Mouse (Mus musculus) liver, embryonic 14.5 days (tissue): Measurements from ENCODE around the gene Pip5k1c. TPM values are rescaled to one million over a fixed set of nuclear protein-coding genes. Genes with fewer than 3 reads are reported as not detected.

Experiments
- ATAC-seq: fragments of 200-750 bp; cut with Nextera tagmentation; 2 replicates; pipeline ENCODE4 v1.8.0; 2017; ENCODE audit warnings: moderate number of reproducible peaks, mild to moderate bottlenecking, moderate library complexity; ENCODE audit not compliant: insufficient read depth
- DNase-seq, 3 experiments: peaks; one replicate each; pipeline ENCODE4 v3.0.0-alpha.2; 2012 to 2013; ENCODE audit warnings: low read depth in 3 of 3, low spot score in 3 of 3
- H3K27ac ChIP-seq: fragments of 300-500 bp; sonication (generic); 2 replicates; pipeline ENCODE4 v1.5.1; 2014; ENCODE audit warnings: moderate library complexity, mild to moderate bottlenecking, control low read depth, inconsistent platforms
- H3K27me3 ChIP-seq: fragments of 300-500 bp; sonication (generic); 2 replicates; pipeline ENCODE4 v1.6.1; 2014; ENCODE audit warnings: mild to moderate bottlenecking, low read length, moderate library complexity; ENCODE audit not compliant: control insufficient read depth, insufficient read depth
- H3K36me3 ChIP-seq: fragments of 300-500 bp; sonication (generic); replicated peaks from 2 replicates; pipeline ENCODE4 v1.6.1; 2014; ENCODE audit warnings: low read depth; ENCODE audit not compliant: control insufficient read depth, insufficient read depth
- H3K4me1 ChIP-seq, 2 experiments: fragments of 200-500 bp in 1 of 2; fragments of 300-500 bp in 1 of 2; sonication (generic) in 1 of 2; replicated peaks; 2 replicates each; pipeline ENCODE4 v1.6.1; 2012 to 2014; ENCODE audit warnings: antibody characterized with exemption in 1 of 2, inconsistent platforms in 1 of 2, low read length in 1 of 2; ENCODE audit not compliant: control insufficient read depth in 2 of 2, insufficient read depth in 2 of 2
- H3K4me2 ChIP-seq: fragments of 300-500 bp; sonication (generic); 2 replicates; pipeline ENCODE4 v1.6.1; 2014; ENCODE audit warnings: low read depth, mild to moderate bottlenecking, control low read depth, moderate library complexity
- H3K4me3 ChIP-seq, 2 experiments: fragments of 200-500 bp in 1 of 2; fragments of 300-500 bp in 1 of 2; sonication (generic) in 1 of 2; 2 replicates each; pipeline ENCODE4 v1.5.1; 2012 to 2014; ENCODE audit warnings: low read depth in 2 of 2, low read length in 2 of 2, mild to moderate bottlenecking in 2 of 2, control low read depth in 1 of 2, inconsistent platforms in 1 of 2, moderate library complexity in 1 of 2; ENCODE audit not compliant: insufficient read depth in 1 of 2
- H3K9ac ChIP-seq: fragments of 300-500 bp; sonication (generic); replicated peaks from 2 replicates; pipeline ENCODE4 v1.6.1; 2014; ENCODE audit warnings: mild to moderate bottlenecking, control low read depth, moderate library complexity
- H3K9me3 ChIP-seq: fragments of 300-500 bp; sonication (generic); 2 replicates; pipeline ENCODE4 v1.6.1; 2016; ENCODE audit warnings: low read length, mixed read lengths; ENCODE audit not compliant: control insufficient read depth
- CTCF ChIP-seq: IDR thresholded peaks from 2 replicates; pipeline ENCODE4 v1.5.1; 2016; ENCODE audit warnings: antibody characterized with exemption, low read depth, control low read depth
- EP300 ChIP-seq: IDR thresholded peaks from 2 replicates; pipeline ENCODE4 v1.6.1; 2016; ENCODE audit warnings: antibody characterized with exemption, low read depth
- WGBS: fragments of 180-500 bp; shearing (Covaris S2); extraction: QIAGEN DNeasy Blood & Tissue Kit; methylation state at CpG from one replicate; pipeline ENCODE4 v1.1.7; 2014; ENCODE audit not compliant: insufficient replicate concordance; 5-methylcytosine and 5-hydroxymethylcytosine counted together
- polyA plus RNA-seq, 2 experiments: library from polyadenylated mRNA; depleted of rRNA in 1 of 2; stranded (reverse) in 1 of 2; unstranded in 1 of 2; fragments of >200 nt; fragmentation: Nextera tagmentation in 1 of 2; extraction: Ambion mirVana in 1 of 2; gene quantifications; 2 replicates each; pipeline versions ENCODE4 v1.2.1 to v1.2.3; 2012 to 2014

Pip5k1c gene
- polyA plus RNA-seq, 2 experiments = 10.5 to 12.8 TPM

- no peak for ATAC-seq
- 60% methylated on average over 8 of the region's 8 CpGs for WGBS
- H3K27me3 ChIP-seq = peaks cover 22% of the 10 kb centered on the region
Observed at GRCm38 (mm10) chr10:81249442-81249841, 43.3 kb upstream of the Pip5k1c start.

GRCm38 (mm10) chr10:81252424-81253419, 40.0 kb upstream of the Pip5k1c start, which contains the start of gene Matk:
Matk (plus strand) TSS chr10:81252935.
- Histone ChIP-seq H3K27me3 (peaks cover 37% of the 10 kb centered on the region), H3K36me3 (no peaks in the 10 kb centered on the region), H3K9ac (no peak within 1 kb of the TSS), H3K4me1 (no peaks in the 10 kb centered on the region), H3K4me2 (no peak within 1 kb of the TSS), H3K27ac (no peak within 1 kb of the TSS), H3K9me3 (no peaks in the 10 kb centered on the region), H3K4me3 (no peak within 1 kb of the TSS)
- WGBS = 15% methylated on average over 43 of the region's 44 CpGs
- TF ChIP-seq EP300 (no peak), CTCF (no peak)
- ATAC-seq (no peak), DNase-seq (no peak)

More at GRCm38 (mm10) chr10:81249442-81249841, 43.3 kb upstream of the Pip5k1c start:
- no peak overlapping the region for H3K9ac ChIP-seq
- no peaks in the 10 kb centered on the region for H3K36me3 ChIP-seq
- DNase-seq = no peak
- TF ChIP-seq CTCF (no peak), EP300 (no peak)
- no peak overlapping the region for H3K4me2 ChIP-seq
- no peak overlapping the region for H3K4me3 ChIP-seq
- H3K27ac ChIP-seq = no peak overlapping the region
- H3K4me1 ChIP-seq = no peaks in the 10 kb centered on the region
- no peaks in the 10 kb centered on the region for H3K9me3 ChIP-seq

- ATAC-seq (no peak), DNase-seq (no peak)
- Histone ChIP-seq H3K4me1 (no peaks in the 10 kb centered on the region), H3K9ac (no peak overlapping the region), H3K36me3 (no peaks in the 10 kb centered on the region), H3K27me3 (peaks cover 54% of the 10 kb centered on the region), H3K4me3 (no peak overlapping the region), H3K4me2 (no peak overlapping the region), H3K27ac (no peak overlapping the region), H3K9me3 (no peaks in the 10 kb centered on the region)
- no peak for TF ChIP-seq CTCF
- TF ChIP-seq EP300 = no peak
- WGBS = 7% methylated on average over 1 of the region's 1 CpGs
Observed at GRCm38 (mm10) chr10:81254886-81255285, 37.9 kb upstream of the Pip5k1c start.

- Histone ChIP-seq H3K4me1 (no peaks in the 10 kb centered on the region), H3K4me3 (peak overlapping the region; percentile 23 to 28; a peak in 3 of 4 replicates), H3K4me2 (peak overlapping the region; percentile 56), H3K9me3 (no peaks in the 10 kb centered on the region), H3K9ac (no peak overlapping the region), H3K27me3 (peaks cover 47% of the 10 kb centered on the region), H3K27ac (no peak overlapping the region), H3K36me3 (no peaks in the 10 kb centered on the region)
- ATAC-seq = 0 out of 2 replicates have a peak, but pooled peaks have one; percentile 3
- 1% methylated on average over 62 of the region's 62 CpGs for WGBS
- TF ChIP-seq CTCF (no peak), EP300 (no peak)
- DNase-seq = no peak
Observed at GRCm38 (mm10) chr10:81257158-81258039, 35.4 kb upstream of the Pip5k1c start.
